Mouse (Mus musculus) testis, adult 2 months (tissue): ENCODE measurements around the gene Pdcd1. TPM values are rescaled to one million over a fixed set of nuclear protein-coding genes. Genes with fewer than 3 reads are reported as not detected.
"Not testable (repeated sequence)": the region's sequence is repeated elsewhere in the genome, so short reads cannot be mapped to it uniquely, and the experiment has no call there.

Experiments used
- H3K27ac ChIP-seq: fragments of 200-500 bp; 2 replicates; pipeline ENCODE4 v1.5.1; 2012; ENCODE audit warnings: low read depth, low read length; ENCODE audit not compliant: control insufficient read depth, insufficient read depth
- H3K27me3 ChIP-seq: fragments of 200-500 bp; 2 replicates; pipeline ENCODE4 v1.6.1; 2012; ENCODE audit warnings: mild to moderate bottlenecking, low read length, moderate library complexity; ENCODE audit not compliant: control insufficient read depth, insufficient read depth
- H3K36me3 ChIP-seq: fragments of 200-500 bp; 2 replicates; pipeline ENCODE4 v1.6.1; 2012; ENCODE audit warnings: mild to moderate bottlenecking, low read length; ENCODE audit not compliant: control insufficient read depth, insufficient read depth
- H3K4me1 ChIP-seq: fragments of 200-500 bp; 2 replicates; pipeline ENCODE4 v1.6.1; 2012; ENCODE audit warnings: low read length; ENCODE audit not compliant: control insufficient read depth, insufficient read depth
- H3K4me3 ChIP-seq: fragments of 200-500 bp; 2 replicates; pipeline ENCODE4 v1.5.1; 2012; ENCODE audit warnings: low read depth, mild to moderate bottlenecking, low read length, moderate library complexity, mixed read lengths; ENCODE audit not compliant: control insufficient read depth
- CTCF ChIP-seq: fragments of 200-500 bp; IDR thresholded peaks from 2 replicates; pipeline ENCODE4 v1.5.1; 2012; ENCODE audit warnings: low read depth, mild to moderate bottlenecking, inconsistent platforms, low read length, moderate library complexity; ENCODE audit not compliant: control insufficient read depth, insufficient read depth, insufficient replicate concordance
- POLR2A ChIP-seq: fragments of 200-500 bp; IDR thresholded peaks from 2 replicates; pipeline ENCODE4 v1.6.1; 2012; ENCODE audit warnings: low read depth, mild to moderate bottlenecking, inconsistent platforms, low read length, moderate library complexity; ENCODE audit not compliant: control insufficient read depth
- polyA plus RNA-seq: library from polyadenylated mRNA; depleted of rRNA; stranded (reverse); fragments of >200 nt; gene quantifications from 2 replicates; pipeline ENCODE4 v1.2.3, GENCODE M21; 2012

Pdcd1 gene
- polyA plus RNA-seq, 1 experiment: not detected

GRCm38 (mm10) chr1:94028741-94029140 lies 23.6 kb downstream of the Pdcd1 start:
- no peaks in the 10 kb centered on the region for H3K36me3 ChIP-seq
- TF ChIP-seq POLR2A (no peak), CTCF (no peak)
- no peak overlapping the region for H3K4me3 ChIP-seq
- H3K27ac ChIP-seq: no peak overlapping the region
- no peaks in the 10 kb centered on the region for H3K4me1 ChIP-seq
- no peaks in the 10 kb centered on the region for H3K27me3 ChIP-seq

DNA sequence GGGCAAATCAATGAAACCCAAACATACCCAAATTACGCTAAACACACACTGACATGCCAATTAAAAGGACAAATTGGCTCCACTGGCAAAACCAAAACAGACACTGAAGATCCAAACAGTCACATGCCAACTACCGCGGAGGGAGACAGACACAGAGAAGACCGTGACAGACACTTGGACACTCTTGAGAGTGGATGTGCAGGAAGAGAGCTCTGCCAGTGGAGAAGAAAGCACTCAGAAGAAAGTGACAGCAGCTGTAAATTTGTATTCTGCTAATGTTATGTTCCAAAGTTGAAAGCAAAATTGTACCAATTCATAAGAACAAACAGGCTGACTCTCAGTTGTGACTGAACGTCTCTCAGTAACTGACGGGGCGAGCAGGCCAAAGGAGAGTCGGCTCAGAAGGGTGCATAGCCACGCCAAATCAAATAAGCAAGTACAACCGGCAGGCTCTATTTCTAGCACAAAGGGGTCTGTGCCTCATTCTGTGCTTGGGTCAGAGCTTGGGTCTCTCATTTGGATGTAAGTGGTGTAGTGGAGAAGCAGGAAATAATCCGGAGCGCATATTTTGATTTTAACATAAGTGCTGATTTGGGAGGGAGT lies 24.7 kb downstream of the Pdcd1 start:
- Histone ChIP-seq H3K4me1 (no peaks in the 10 kb centered on the region), H3K27me3 (no peaks in the 10 kb centered on the region), H3K27ac (no peak overlapping the region), H3K36me3 (no peaks in the 10 kb centered on the region), H3K4me3 (no peak overlapping the region)
- TF ChIP-seq POLR2A (no peak), CTCF (no peak)

- Histone ChIP-seq H3K4me1 (no peaks in the 10 kb centered on the region), H3K27me3 (no peaks in the 10 kb centered on the region), H3K27ac (no peak within 1 kb of the TSS), H3K36me3 (no peaks in the 10 kb centered on the region), H3K4me3 (no peak within 1 kb of the TSS)
- TF ChIP-seq POLR2A (no peak), CTCF (no peak)
Measured at GRCm38 (mm10) chr1:94020151-94020550, 32.2 kb downstream of the Pdcd1 start, which contains the start of gene Neu4. TSS of gene Neu4 (plus strand) at chr1:94020451.

GRCm38 (mm10) chr1:94011643-94012042 lies 40.7 kb downstream of the Pdcd1 start:
- TF ChIP-seq POLR2A: no peak
- TF ChIP-seq CTCF: no peak
- no peaks in the 10 kb centered on the region for H3K27me3 ChIP-seq
- no peak overlapping the region for H3K27ac ChIP-seq
- no peaks in the 10 kb centered on the region for H3K4me1 ChIP-seq
- H3K36me3 ChIP-seq: no peaks in the 10 kb centered on the region
- no peak overlapping the region for H3K4me3 ChIP-seq

GRCm38 (mm10) chr1:94008826-94009225 lies 43.5 kb downstream of the Pdcd1 start:
- H3K27ac ChIP-seq, H3K4me3 ChIP-seq, H3K27me3 ChIP-seq, H3K4me1 ChIP-seq, H3K36me3 ChIP-seq: not testable (repeated sequence)

GRCm38 (mm10) chr1:94005954-94006506 lies 46.3 kb downstream of the Pdcd1 start:
- H3K36me3 ChIP-seq, H3K27ac ChIP-seq, H3K4me3 ChIP-seq, H3K27me3 ChIP-seq, H3K4me1 ChIP-seq: not testable (repeated sequence)

GRCm38 (mm10) chr1:94001023-94001422 lies 51.3 kb downstream of the Pdcd1 start:
- Histone ChIP-seq H3K4me1 (no peaks in the 10 kb centered on the region), H3K27me3 (no peaks in the 10 kb centered on the region), H3K27ac (no peak overlapping the region), H3K4me3 (no peak overlapping the region), H3K36me3 (no peaks in the 10 kb centered on the region)
- TF ChIP-seq POLR2A (no peak), CTCF (no peak)

DNA sequence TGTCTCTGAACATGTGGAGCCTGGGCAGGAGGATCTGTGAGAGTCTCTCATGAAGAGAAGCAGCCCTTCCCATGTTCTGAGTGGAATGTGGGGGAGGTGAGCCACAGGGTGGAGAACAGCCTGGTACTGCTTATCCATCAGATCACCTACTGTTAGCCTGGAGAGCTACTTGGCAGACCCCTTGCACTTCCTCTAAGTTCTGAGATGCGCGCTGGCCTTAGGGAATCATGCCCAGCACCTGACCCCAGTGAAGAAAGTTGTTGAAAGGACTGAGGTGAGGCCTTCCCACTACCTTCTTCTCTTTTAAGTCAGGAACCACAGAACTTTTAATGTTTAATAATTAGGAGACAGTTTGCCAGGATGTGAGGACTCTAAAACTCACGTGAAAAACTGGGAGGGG lies 60.9 kb downstream of the Pdcd1 start:
- H3K4me3 ChIP-seq, H3K36me3 ChIP-seq, H3K27me3 ChIP-seq, H3K27ac ChIP-seq, H3K4me1 ChIP-seq: not testable (repeated sequence)

DNA sequence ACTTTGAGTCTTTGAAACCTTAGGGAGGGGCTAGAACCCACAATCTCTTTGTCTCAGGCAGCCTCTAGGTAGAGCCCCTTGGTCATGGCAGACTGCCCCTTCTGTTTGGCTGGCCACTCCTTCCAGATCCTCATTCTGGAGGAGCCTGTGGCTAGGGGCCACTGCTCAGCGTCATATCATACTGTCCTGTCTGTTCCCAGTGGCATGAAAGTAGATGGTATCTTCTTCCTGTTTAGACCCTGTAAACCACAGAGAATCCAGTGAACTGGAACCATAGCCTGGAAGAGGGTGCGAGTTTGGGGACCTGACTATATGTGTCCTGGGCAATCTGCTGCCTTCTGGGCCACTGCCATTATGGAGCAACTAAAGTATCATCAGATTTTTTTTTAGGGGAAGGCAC lies 61.3 kb downstream of the Pdcd1 start:
- H3K4me1 ChIP-seq, H3K36me3 ChIP-seq, H3K27ac ChIP-seq, H3K27me3 ChIP-seq, H3K4me3 ChIP-seq: not testable (repeated sequence)

DNA sequence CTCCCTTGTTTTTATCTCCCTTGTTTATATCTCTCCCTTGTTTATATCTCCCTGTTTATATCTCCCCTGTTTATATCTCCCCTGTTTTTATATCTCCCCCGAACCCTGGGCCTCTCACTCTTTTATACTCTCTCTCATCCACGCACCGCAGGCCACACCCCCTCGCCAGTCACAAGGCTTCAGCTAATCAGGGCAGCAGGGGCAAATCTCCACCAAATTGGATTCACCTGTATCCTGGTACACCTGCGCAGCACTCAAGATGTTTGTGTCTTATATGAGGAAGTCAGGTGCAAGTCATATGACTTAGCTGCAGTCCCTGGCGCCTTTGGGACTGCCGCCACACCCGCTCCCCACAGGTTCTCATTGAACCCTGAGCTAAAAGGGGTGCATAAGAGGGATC lies 62.1 kb downstream of the Pdcd1 start, which contains the start of gene Gal3st2c:
Gal3st2c (plus strand) TSS at position 301 of the 400 bp plus-strand sequence.
- H3K4me3 ChIP-seq, H3K4me1 ChIP-seq, H3K36me3 ChIP-seq, H3K27me3 ChIP-seq, H3K27ac ChIP-seq: not testable (repeated sequence)
